Mouse (Mus musculus): ENCODE data around the gene Pou5f1. TPM values are rescaled to one million over a fixed set of nuclear protein-coding genes. Genes with fewer than 3 reads are reported as not detected.

Gene Pou5f1
- polyA plus RNA-seq, 1 experiment, result not detected

GRCm38 (mm10) chr17:35544680-35545079 is 38.9 kb downstream of the Pou5f1 start:
- no peak for DNase-seq (ENCODE audit: low read depth, low spot score)
- 36% methylated on average over 6 of the region's 6 CpGs for WGBS

- 85% methylated on average over 2 of the region's 2 CpGs for WGBS
These were observed 41.6 kb downstream of the Pou5f1 start for GRCm38 (mm10) chr17:35547465-35547864.

GRCm38 (mm10) chr17:35548636-35549035 is 42.8 kb downstream of the Pou5f1 start:
- DNase-seq (ENCODE audit: low read depth, low spot score), result no peak
- WGBS, result 42% methylated on average over 5 of the region's 5 CpGs

More at GRCm38 (mm10) chr17:35547465-35547864, 41.6 kb downstream of the Pou5f1 start:
- DNase-seq (ENCODE audit: low read depth, low spot score), result no peak

- 41% methylated on average over 15 of the region's 15 CpGs for WGBS
- DNase-seq (ENCODE audit: low read depth, low spot score), result no peak
These were observed 43.8 kb downstream of the Pou5f1 start for GRCm38 (mm10) chr17:35549437-35550142.

GRCm38 (mm10) chr17:35550143-35550494 is 44.3 kb downstream of the Pou5f1 start:
- DNase-seq (ENCODE audit: low read depth, low spot score), result no peak
- WGBS, result 89% methylated on average over 4 of the region's 4 CpGs

- no peak for DNase-seq (ENCODE audit: low read depth, low spot score)
- WGBS, result 37% methylated on average over 8 of the region's 8 CpGs
These were observed 45.1 kb downstream of the Pou5f1 start for GRCm38 (mm10) chr17:35550871-35551270.

GRCm38 (mm10) chr17:35551881-35552414 is 46.1 kb downstream of the Pou5f1 start, which contains the start of gene Cdsn:
Gene Cdsn (plus strand): TSS chr17:35552128.
- no peak for DNase-seq (ENCODE audit: low read depth, low spot score)
- WGBS, result 89% methylated on average over 10 of the region's 10 CpGs

- 89% methylated on average over 5 of the region's 5 CpGs for WGBS
- DNase-seq (ENCODE audit: low read depth, low spot score), result no peak
These were observed 48.5 kb downstream of the Pou5f1 start for GRCm38 (mm10) chr17:35554321-35554720.

- 92% methylated on average over 18 of the region's 18 CpGs for WGBS
- no peak for DNase-seq (ENCODE audit: low read depth, low spot score)
These were observed 49.1 kb downstream of the Pou5f1 start for GRCm38 (mm10) chr17:35554761-35555397.

- WGBS, result 43% methylated on average over 13 of the region's 13 CpGs
- DNase-seq (ENCODE audit: low read depth, low spot score), result no peak
These were observed 50.5 kb downstream of the Pou5f1 start for GRCm38 (mm10) chr17:35556186-35556765.

- peak; percentile 74 for DNase-seq (ENCODE audit: low read depth, low spot score)
- 8% methylated on average over 5 of the region's 5 CpGs for WGBS
These were observed 51.0 kb downstream of the Pou5f1 start for GRCm38 (mm10) chr17:35556812-35557211.

- 41% methylated on average over 9 of the region's 9 CpGs for WGBS
- no peak for DNase-seq (ENCODE audit: low read depth, low spot score)
These were observed 51.5 kb downstream of the Pou5f1 start for GRCm38 (mm10) chr17:35557351-35557750.

- 67% methylated on average over 8 of the region's 8 CpGs for WGBS
- no peak for DNase-seq (ENCODE audit: low read depth, low spot score)
These were observed 52.4 kb downstream of the Pou5f1 start for GRCm38 (mm10) chr17:35558216-35558615.

Other genes with a start within 250 kb of the Pou5f1 start
- 1,065 and 1,224 TPM in 2 replicates for gene H2-D1, start 243.3 kb upstream of the Pou5f1 start, polyA plus RNA-seq (2012; rRNA removed)
- gene H2-Q1, start 185.6 kb upstream of the Pou5f1 start, polyA plus RNA-seq (2012; rRNA removed), result 16.5 and 51.5 TPM in 2 replicates
- gene H2-Q2, start 163.8 kb upstream of the Pou5f1 start, polyA plus RNA-seq (2012; rRNA removed), result 245 and 632 TPM in 2 replicates
- 80.0 and 122 TPM in 2 replicates for gene H2-Q4, start 126.4 kb upstream of the Pou5f1 start, polyA plus RNA-seq (2012; rRNA removed)
- 52.5 and 53.5 TPM in 2 replicates for gene H2-Q6, start 81.2 kb upstream of the Pou5f1 start, polyA plus RNA-seq (2012; rRNA removed)
- 127 and 155 TPM in 2 replicates for gene H2-Q7, start 66.9 kb upstream of the Pou5f1 start, polyA plus RNA-seq (2012; rRNA removed)
- 7.5 and 13.8 TPM in 2 replicates for gene H2-Q10, start 35.9 kb upstream of the Pou5f1 start, polyA plus RNA-seq (2012; rRNA removed)
- 19.7 and 20.3 TPM in 2 replicates for gene Tcf19, start 10.8 kb downstream of the Pou5f1 start, polyA plus RNA-seq (2012; rRNA removed)
- gene Cchcr1, start 11.1 kb downstream of the Pou5f1 start, polyA plus RNA-seq (2012; rRNA removed), result 6.5 and 6.9 TPM in 2 replicates
- 0.19 and 0.43 TPM in 2 replicates for gene Psors1c2, start 27.2 kb downstream of the Pou5f1 start, polyA plus RNA-seq (2012; rRNA removed)
- 1.2 and 1.4 TPM in 2 replicates for gene Cdsn, start 46.1 kb downstream of the Pou5f1 start, polyA plus RNA-seq (2012; rRNA removed)
- gene 2300002M23Rik, start 61.4 kb downstream of the Pou5f1 start, polyA plus RNA-seq (2012; rRNA removed), result not detected in 2 replicates
- not detected in 2 replicates for gene Sfta2, start 95.5 kb downstream of the Pou5f1 start, polyA plus RNA-seq (2012; rRNA removed)
- not detected in 2 replicates for gene Gm9573, start 120.6 kb downstream of the Pou5f1 start, polyA plus RNA-seq (2012; rRNA removed)
- gene Mucl3, start 137.7 kb downstream of the Pou5f1 start, polyA plus RNA-seq (2012; rRNA removed), result 0.26 TPM in 1 of 2 replicates, not detected in the other
- 20.3 and 25.1 TPM in 2 replicates for gene Vars2, start 161.6 kb downstream of the Pou5f1 start, polyA plus RNA-seq (2012; rRNA removed)
- 30.3 and 31.1 TPM in 2 replicates for gene Gtf2h4, start 167.7 kb downstream of the Pou5f1 start, polyA plus RNA-seq (2012; rRNA removed)
- 39.0 and 48.9 TPM in 2 replicates for gene Ddr1, start 198.6 kb downstream of the Pou5f1 start, polyA plus RNA-seq (2012; rRNA removed)